Mouse (Mus musculus) midbrain, embryonic 16.5 days (tissue): ENCODE data around the gene Zmynd8. TPM values are rescaled to one million over a fixed set of nuclear protein-coding genes. Genes with fewer than 3 reads are reported as not detected.

ENCODE experiments used
- ATAC-seq: fragments of 200-750 bp; cut with Nextera tagmentation; 2 replicates; pipeline ENCODE4 v1.8.0; 2017; ENCODE audit warnings: moderate TSS enrichment
- H3K27ac ChIP-seq: fragments of 300-500 bp; sonication (generic); 2 replicates; pipeline ENCODE4 v1.5.1; 2014; ENCODE audit warnings: mild to moderate bottlenecking, low read length, mixed read lengths
- H3K27me3 ChIP-seq: fragments of 300-500 bp; sonication (generic); 2 replicates; pipeline ENCODE4 v1.6.1; 2014; ENCODE audit warnings: low read depth, low read length, mixed read lengths; ENCODE audit not compliant: control insufficient read depth, insufficient read depth
- H3K36me3 ChIP-seq: fragments of 300-500 bp; sonication (generic); 2 replicates; pipeline ENCODE4 v1.6.1; 2014; ENCODE audit warnings: mild to moderate bottlenecking, low read length, moderate library complexity, mixed read lengths; ENCODE audit not compliant: control insufficient read depth, insufficient read depth
- H3K4me1 ChIP-seq: fragments of 300-500 bp; sonication (generic); 2 replicates; pipeline ENCODE4 v1.6.1; 2014; ENCODE audit warnings: mild to moderate bottlenecking, low read length, mixed read lengths; ENCODE audit not compliant: control insufficient read depth, insufficient read depth
- H3K4me2 ChIP-seq: fragments of 300-500 bp; sonication (generic); 2 replicates; pipeline ENCODE4 v1.6.1; 2014; ENCODE audit warnings: mild to moderate bottlenecking, low read length, mixed read lengths
- H3K4me3 ChIP-seq: fragments of 300-500 bp; sonication (generic); 2 replicates; pipeline ENCODE4 v1.5.1; 2014; ENCODE audit warnings: low read depth, mild to moderate bottlenecking, low read length, moderate library complexity, mixed read lengths
- H3K9ac ChIP-seq: fragments of 300-500 bp; sonication (generic); 2 replicates; pipeline ENCODE4 v1.6.1; 2014; ENCODE audit warnings: low read depth, low read length, mixed read lengths
- H3K9me3 ChIP-seq: fragments of 300-500 bp; sonication (generic); replicated peaks from 2 replicates; pipeline ENCODE4 v1.6.1; 2014; ENCODE audit warnings: mild to moderate bottlenecking, low read length, mixed read lengths; ENCODE audit not compliant: control insufficient read depth, poor library complexity, severe bottlenecking
- WGBS: fragments of 180-500 bp; shearing (Covaris S2); extraction: QIAGEN DNeasy Blood & Tissue Kit; methylation state at CpG from one replicate; pipeline ENCODE4 v1.1.7; 2014; 5-methylcytosine and 5-hydroxymethylcytosine counted together
- polyA plus RNA-seq: library from polyadenylated mRNA; unstranded; fragments of >200 nt; fragmentation: Nextera tagmentation; extraction: Ambion mirVana; gene quantifications from 2 replicates; pipeline ENCODE4 v1.2.1, GENCODE M21; 2015

Zmynd8 gene
- polyA plus RNA-seq, 1 experiment from 2014 or later = 78.7 TPM

DNA sequence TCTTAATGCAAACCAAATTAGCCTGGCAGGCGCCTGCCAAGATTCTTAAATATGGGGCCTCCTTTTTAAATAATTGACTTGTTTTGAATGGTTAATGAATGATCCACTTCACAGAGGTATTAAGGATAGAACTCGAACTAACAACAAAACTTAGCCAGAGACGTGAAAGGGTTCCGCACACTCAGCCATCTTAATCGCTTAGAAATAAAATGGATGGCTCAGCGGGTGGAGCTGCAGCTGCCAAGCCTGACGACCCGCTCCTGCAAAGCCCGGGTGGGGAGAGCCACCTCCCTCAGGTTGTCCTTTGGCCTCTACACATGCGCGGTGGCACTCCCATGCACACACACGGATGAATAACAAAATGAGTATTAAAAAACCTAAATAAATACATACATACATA, 70.0 kb downstream of the Zmynd8 start:
- WGBS = 46% methylated on average over 12 of the region's 12 CpGs
- H3K36me3 ChIP-seq = peaks cover 23% of the 10 kb centered on the region
- no peak for ATAC-seq

DNA sequence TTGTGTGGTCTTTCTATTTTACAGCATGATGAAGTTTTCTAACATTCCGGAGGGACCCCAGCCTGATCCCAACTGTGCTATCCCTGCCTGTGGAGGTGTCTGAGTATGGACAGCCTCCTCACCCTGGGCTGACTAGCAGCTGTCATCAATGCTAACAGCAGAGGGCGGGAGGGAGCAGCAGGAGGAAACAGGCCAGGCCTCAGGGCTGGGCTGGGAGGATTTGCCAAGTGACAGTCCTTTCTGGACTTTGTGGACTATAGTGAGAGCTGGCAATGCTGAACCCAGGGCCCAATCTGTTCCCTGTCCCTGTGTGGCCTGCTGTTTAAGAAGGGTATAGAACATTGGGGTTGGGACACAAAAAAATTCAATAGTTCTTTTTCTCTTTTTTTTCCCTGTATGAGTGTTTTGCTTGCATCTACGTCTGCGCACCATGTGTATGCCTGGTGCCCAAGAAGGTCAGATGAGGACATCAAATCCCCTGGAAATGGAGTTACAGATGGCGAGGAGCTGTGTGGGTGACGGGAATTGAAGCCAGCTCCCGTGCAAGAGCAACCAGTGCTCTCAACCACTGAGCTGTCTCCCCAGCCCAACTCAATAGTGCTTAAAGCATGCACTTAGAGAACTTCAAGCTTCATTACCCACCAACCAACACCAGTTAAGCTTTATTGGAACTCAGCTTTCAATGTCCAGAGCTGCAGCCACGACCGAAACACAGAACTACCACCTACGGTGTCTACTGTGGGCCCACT, 72.7 kb downstream of the Zmynd8 start:
- 0 out of 2 replicates have a peak, but pooled peaks have one; percentile 38 for ATAC-seq
- Histone ChIP-seq H3K4me2 (no peak overlapping the region), H3K9me3 (no peaks in the 10 kb centered on the region), H3K27ac (no peak overlapping the region), H3K4me1 (no peaks in the 10 kb centered on the region; the same call in 1 of the 2 replicates), H3K27me3 (no peaks in the 10 kb centered on the region), H3K36me3 (peaks cover 20% of the 10 kb centered on the region), H3K9ac (no peak overlapping the region), H3K4me3 (no peak overlapping the region)
- 61% methylated on average over 10 of the region's 10 CpGs for WGBS

More for the DNA sequence above, 70.0 kb downstream of the Zmynd8 start:
- H3K4me3 ChIP-seq = no peak overlapping the region
- H3K4me1 ChIP-seq = no peaks in the 10 kb centered on the region
- no peak overlapping the region for H3K9ac ChIP-seq
- no peaks in the 10 kb centered on the region for H3K27me3 ChIP-seq
- H3K27ac ChIP-seq = no peak overlapping the region
- no peak overlapping the region for H3K4me2 ChIP-seq
- H3K9me3 ChIP-seq = no peaks in the 10 kb centered on the region

DNA sequence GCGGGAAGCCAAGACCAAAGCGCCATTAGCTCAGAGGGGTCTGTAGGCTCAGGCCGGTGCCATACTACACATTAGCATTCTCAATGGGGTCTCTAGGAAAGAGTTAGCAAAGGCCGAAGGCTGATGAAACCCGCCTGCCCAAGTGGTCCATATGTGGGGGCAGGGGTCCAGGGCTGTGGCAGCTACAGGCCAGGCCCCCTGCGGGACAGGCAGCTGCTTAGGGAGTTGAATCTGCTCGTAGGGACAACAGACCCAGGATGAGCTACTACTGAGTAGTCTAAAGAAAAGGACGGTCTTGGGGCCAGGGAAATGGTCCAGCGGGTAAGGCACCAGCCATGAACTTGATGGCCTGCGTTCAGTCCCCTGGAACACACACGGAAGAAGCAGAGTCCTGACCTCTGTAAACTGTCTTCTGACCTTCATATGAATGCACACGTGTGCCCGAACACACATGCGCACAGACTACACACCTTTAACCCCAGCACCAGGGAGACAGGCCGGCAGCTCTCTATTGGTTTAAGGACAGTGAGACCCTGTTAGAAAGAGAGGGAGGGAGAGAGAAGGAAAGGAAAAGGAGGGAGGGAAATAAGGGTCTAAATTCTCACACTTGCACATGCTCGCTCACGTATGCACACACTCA, 73.4 kb downstream of the Zmynd8 start:
- H3K4me3 ChIP-seq = no peak overlapping the region
- H3K4me1 ChIP-seq = no peaks in the 10 kb centered on the region; the same call in 1 of the 2 replicates
- no peak overlapping the region for H3K4me2 ChIP-seq
- H3K27me3 ChIP-seq = no peaks in the 10 kb centered on the region
- H3K9ac ChIP-seq = no peak overlapping the region
- H3K9me3 ChIP-seq = no peaks in the 10 kb centered on the region
- WGBS = 79% methylated on average over 17 of the region's 17 CpGs
- ATAC-seq = no peak
- no peak overlapping the region for H3K27ac ChIP-seq
- peaks cover 24% of the 10 kb centered on the region for H3K36me3 ChIP-seq

DNA sequence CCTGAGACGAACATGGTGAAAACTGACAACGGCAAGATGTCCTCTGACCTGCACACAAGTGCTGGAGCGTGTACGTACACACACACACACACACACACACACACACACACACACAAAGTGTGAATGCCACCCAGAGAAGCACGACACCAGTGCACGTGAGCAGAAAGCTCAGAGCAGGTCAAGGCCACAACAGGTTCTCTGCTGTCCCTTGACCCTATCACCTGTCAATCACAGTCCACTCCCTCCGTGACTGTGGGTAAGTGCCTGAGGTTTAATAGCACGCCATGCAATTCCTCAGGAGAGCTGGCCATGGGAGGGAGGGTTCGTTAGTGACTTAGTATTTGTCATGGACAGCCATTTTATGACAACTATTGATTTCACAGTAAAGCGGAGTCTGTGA, 74.0 kb downstream of the Zmynd8 start:
- H3K9ac ChIP-seq = no peak overlapping the region
- H3K4me2 ChIP-seq = no peak overlapping the region
- no peaks in the 10 kb centered on the region for H3K27me3 ChIP-seq
- H3K27ac ChIP-seq = no peak overlapping the region
- no peaks in the 10 kb centered on the region for H3K9me3 ChIP-seq
- H3K36me3 ChIP-seq = peaks cover 24% of the 10 kb centered on the region
- H3K4me3 ChIP-seq = no peak overlapping the region
- ATAC-seq = no peak
- no peaks in the 10 kb centered on the region; the same call in 1 of the 2 replicates for H3K4me1 ChIP-seq
- WGBS = 69% methylated on average over 10 of the region's 10 CpGs

DNA sequence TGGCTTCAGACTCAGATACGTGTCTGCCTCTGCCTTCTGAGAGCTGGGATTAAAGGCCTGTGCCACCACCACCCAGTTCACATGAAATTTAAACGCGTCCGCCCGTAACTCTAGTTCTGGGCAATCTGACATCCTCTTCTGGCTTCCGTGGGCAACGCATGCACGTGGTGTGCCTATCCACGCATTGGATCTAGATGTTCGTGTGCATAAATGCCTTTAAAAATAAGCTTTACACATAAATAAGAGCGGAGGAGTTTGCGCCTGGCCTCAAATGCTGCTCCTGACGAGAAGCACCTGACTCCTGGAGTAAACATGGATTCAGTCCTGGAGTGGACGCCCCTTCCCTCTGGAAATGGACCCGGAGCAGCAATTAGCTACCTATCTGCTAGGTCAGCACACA, 76.3 kb downstream of the Zmynd8 start:
- ATAC-seq = no peak
- Histone ChIP-seq H3K4me3 (no peak overlapping the region), H3K4me1 (no peaks in the 10 kb centered on the region; the same call in 1 of the 2 replicates), H3K36me3 (peaks cover 20% of the 10 kb centered on the region), H3K9ac (no peak overlapping the region), H3K27ac (no peak overlapping the region; the same call in 1 of the 2 replicates), H3K9me3 (no peaks in the 10 kb centered on the region), H3K4me2 (no peak overlapping the region), H3K27me3 (no peaks in the 10 kb centered on the region)
- WGBS = 92% methylated on average over 15 of the region's 15 CpGs

DNA sequence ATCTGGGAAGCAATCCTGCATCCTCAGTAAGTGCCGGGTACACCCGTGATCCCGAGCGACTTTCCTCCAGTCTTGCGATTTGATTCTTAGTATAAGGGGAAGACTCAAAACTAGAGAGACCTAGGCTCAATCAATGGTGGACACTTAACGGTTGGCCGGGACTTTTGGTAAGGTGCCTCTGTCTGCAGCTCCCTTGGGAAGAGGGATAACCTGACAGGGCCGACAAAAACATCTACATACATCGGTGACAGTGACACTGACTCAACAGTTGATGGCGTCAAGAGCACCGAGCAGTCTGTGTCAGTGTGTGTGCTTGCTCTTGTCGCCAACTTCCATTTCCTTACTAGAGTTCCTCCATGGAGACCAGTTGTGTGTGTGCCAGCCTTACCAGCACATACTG, 77.1 kb downstream of the Zmynd8 start:
- Histone ChIP-seq H3K4me3 (no peak overlapping the region), H3K27ac (no peak overlapping the region), H3K36me3 (peaks cover 14% of the 10 kb centered on the region; the same call in 1 of the 2 replicates), H3K9ac (no peak overlapping the region), H3K4me2 (no peak overlapping the region), H3K9me3 (no peaks in the 10 kb centered on the region), H3K4me1 (no peaks in the 10 kb centered on the region; the same call in 1 of the 2 replicates), H3K27me3 (no peaks in the 10 kb centered on the region)
- ATAC-seq = no peak
- 87% methylated on average over 12 of the region's 12 CpGs for WGBS

DNA sequence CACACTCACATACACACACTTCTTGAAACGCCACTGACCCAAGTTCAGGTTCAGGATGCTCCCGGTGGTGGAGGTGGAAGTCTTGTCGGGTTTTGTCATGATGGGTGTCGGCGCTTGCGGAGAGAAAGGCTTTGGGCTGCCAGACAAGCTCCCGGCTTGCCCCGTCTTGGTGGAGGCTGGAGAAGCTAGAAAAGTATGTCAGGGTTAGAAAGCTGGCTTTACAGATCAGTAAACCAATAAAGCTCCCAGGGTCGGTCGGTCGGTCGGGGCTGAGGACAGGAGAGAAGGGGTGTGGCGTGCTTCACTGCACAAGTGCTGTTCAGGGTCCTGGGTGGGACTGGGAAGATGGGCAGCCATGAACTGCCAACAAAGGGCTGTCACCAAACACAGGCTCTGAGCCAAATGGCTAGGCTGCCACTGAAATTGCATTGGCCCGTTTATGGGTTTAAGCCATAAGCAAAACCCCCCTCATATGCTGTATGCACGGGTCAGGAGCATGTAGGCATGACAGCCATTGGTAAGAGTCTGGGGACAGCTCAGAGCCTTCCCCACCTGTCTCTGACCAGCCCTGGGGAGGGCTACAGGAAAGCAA, 78.2 kb downstream of the Zmynd8 start:
- no peak overlapping the region for H3K4me2 ChIP-seq
- no peaks in the 10 kb centered on the region for H3K27me3 ChIP-seq
- H3K9ac ChIP-seq = no peak overlapping the region
- H3K4me1 ChIP-seq = no peaks in the 10 kb centered on the region; the same call in 1 of the 2 replicates
- no peak overlapping the region for H3K4me3 ChIP-seq
- H3K36me3 ChIP-seq = peaks cover 14% of the 10 kb centered on the region; the same call in 1 of the 2 replicates
- ATAC-seq = no peak
- H3K27ac ChIP-seq = no peak overlapping the region
- no peaks in the 10 kb centered on the region for H3K9me3 ChIP-seq
- 78% methylated on average over 15 of the region's 15 CpGs for WGBS

DNA sequence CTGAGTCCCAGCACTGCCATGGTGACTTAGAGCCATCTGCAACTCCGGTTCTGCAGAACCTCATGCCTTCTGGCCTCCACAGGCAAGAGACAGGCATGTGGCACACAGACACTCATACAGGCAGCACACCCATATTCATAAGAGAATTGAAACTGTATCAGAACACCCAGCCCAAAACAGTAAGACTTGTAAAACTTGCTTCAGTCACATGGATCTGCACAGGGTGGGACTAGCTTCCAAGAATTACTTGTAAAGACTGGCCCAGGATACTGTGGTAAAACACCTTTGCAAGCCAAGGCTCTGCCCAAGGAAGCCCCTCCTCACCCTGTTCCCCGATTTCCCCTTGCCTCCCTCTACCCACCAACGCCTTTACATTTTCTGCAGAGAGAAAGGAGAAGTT, 78.7 kb downstream of the Zmynd8 start:
- Histone ChIP-seq H3K27me3 (no peaks in the 10 kb centered on the region), H3K4me3 (no peak overlapping the region), H3K9ac (no peak overlapping the region), H3K9me3 (no peaks in the 10 kb centered on the region), H3K36me3 (peaks cover 14% of the 10 kb centered on the region), H3K27ac (no peak overlapping the region), H3K4me1 (no peaks in the 10 kb centered on the region; the same call in 1 of the 2 replicates), H3K4me2 (no peak overlapping the region)
- 80% methylated on average over 3 of the region's 3 CpGs for WGBS
- ATAC-seq = no peak
